Mouse (Mus musculus): Measurements from ENCODE around the gene Arhgef7. TPM values are rescaled to one million over a fixed set of nuclear protein-coding genes. Genes with fewer than 3 reads are reported as not detected.

Gene Arhgef7
- polyA plus RNA-seq, 1 experiment from 2014 or later: 56.9 TPM

GRCm38 (mm10) chr8:11797128-11797527 lies 69.6 kb downstream of the Arhgef7 start:
- Histone ChIP-seq H3K27me3 (ENCODE audit: poor library complexity, severe bottlenecking) (no peaks in the 10 kb centered on the region), H3K9me3 (no peaks in the 10 kb centered on the region), H3K36me3 (replicated peaks) (peaks cover 78% of the 10 kb centered on the region), H3K27ac (no peak overlapping the region), H3K4me1 (no peaks in the 10 kb centered on the region), H3K4me3 (no peak overlapping the region)
- no peak for DNase-seq (ENCODE audit: extremely low spot score, low spot score)
- 89% methylated on average over 8 of the region's 8 CpGs for WGBS

GRCm38 (mm10) chr8:11797729-11798479 lies 70.4 kb downstream of the Arhgef7 start:
- no peaks in the 10 kb centered on the region for H3K27me3 ChIP-seq (ENCODE audit: poor library complexity, severe bottlenecking)
- no peak overlapping the region for H3K27ac ChIP-seq
- DNase-seq (ENCODE audit: extremely low spot score, low spot score): no peak
- WGBS: 86% methylated on average over 14 of the region's 14 CpGs
- H3K9me3 ChIP-seq: no peaks in the 10 kb centered on the region
- H3K4me1 ChIP-seq: no peaks in the 10 kb centered on the region
- H3K4me3 ChIP-seq: no peak overlapping the region
- H3K36me3 ChIP-seq (replicated peaks): peaks cover 78% of the 10 kb centered on the region

GRCm38 (mm10) chr8:11798480-11798867 lies 71.0 kb downstream of the Arhgef7 start:
- H3K9me3 ChIP-seq: no peaks in the 10 kb centered on the region
- no peaks in the 10 kb centered on the region for H3K4me1 ChIP-seq
- no peaks in the 10 kb centered on the region for H3K27me3 ChIP-seq (ENCODE audit: poor library complexity, severe bottlenecking)
- no peak for DNase-seq (ENCODE audit: extremely low spot score, low spot score)
- H3K27ac ChIP-seq: no peak overlapping the region
- H3K36me3 ChIP-seq (replicated peaks): peaks cover 78% of the 10 kb centered on the region
- H3K4me3 ChIP-seq: no peak overlapping the region
- WGBS: 94% methylated on average over 4 of the region's 4 CpGs

- Histone ChIP-seq H3K27me3 (ENCODE audit: poor library complexity, severe bottlenecking) (no peaks in the 10 kb centered on the region), H3K36me3 (replicated peaks) (peaks cover 84% of the 10 kb centered on the region), H3K4me1 (no peaks in the 10 kb centered on the region), H3K9me3 (no peaks in the 10 kb centered on the region), H3K4me3 (no peak overlapping the region), H3K27ac (no peak overlapping the region)
- DNase-seq (ENCODE audit: extremely low spot score, low spot score): no peak
- 89% methylated on average over 3 of the region's 3 CpGs for WGBS
Measured at GRCm38 (mm10) chr8:11799098-11799497, 71.6 kb downstream of the Arhgef7 start.

DNA sequence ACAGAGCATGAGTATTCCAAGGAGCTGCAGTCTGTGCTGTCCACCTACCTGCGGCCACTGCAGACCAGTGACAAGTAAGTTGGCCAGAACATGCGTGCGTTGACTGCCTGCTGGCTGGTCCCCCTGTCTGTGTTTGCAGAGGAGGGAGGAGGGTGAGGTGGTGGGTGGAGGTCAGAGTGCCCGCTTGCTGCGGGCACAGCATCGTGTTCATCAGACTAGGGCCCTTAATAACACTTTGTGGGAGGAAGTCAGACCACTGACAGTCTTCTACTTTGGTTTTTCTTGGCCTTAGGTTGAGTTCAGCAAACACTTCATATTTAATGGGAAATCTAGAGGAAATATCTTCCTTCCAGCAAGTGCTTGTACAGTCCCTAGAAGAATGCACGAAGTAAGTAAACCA lies 73.0 kb downstream of the Arhgef7 start:
- DNase-seq (ENCODE audit: extremely low spot score, low spot score): no peak
- WGBS: 96% methylated on average over 7 of the region's 7 CpGs
- H3K4me3 ChIP-seq: no peak overlapping the region
- H3K27me3 ChIP-seq (ENCODE audit: poor library complexity, severe bottlenecking): no peaks in the 10 kb centered on the region
- H3K9me3 ChIP-seq: no peaks in the 10 kb centered on the region
- H3K4me1 ChIP-seq: no peaks in the 10 kb centered on the region
- H3K27ac ChIP-seq: no peak overlapping the region
- H3K36me3 ChIP-seq (replicated peaks): peaks cover 91% of the 10 kb centered on the region

DNA sequence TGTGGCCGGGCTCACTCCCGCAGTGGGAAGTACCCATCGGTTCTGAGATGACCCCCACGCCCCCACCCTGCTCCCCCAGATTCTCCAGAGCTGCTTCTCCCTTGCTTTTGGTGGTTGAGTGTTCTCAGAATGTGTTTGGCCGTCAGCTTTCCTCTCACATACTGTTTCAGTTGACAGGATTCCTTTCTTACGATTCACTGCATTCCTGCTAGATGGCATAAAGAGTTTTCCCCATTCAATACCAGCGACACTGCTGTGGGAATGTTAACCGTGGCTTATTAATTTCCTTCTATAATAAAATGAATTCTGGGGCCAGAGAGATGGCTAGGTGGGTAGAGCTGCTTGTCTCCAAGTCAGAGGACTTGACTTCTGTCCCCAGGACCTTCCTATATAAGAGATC lies 74.0 kb downstream of the Arhgef7 start:
- Histone ChIP-seq H3K9me3 (no peaks in the 10 kb centered on the region), H3K27ac (no peak overlapping the region), H3K4me3 (no peak overlapping the region), H3K4me1 (no peaks in the 10 kb centered on the region), H3K36me3 (replicated peaks) (peaks cover 92% of the 10 kb centered on the region), H3K27me3 (ENCODE audit: poor library complexity, severe bottlenecking) (no peaks in the 10 kb centered on the region)
- 84% methylated on average over 8 of the region's 8 CpGs for WGBS
- no peak for DNase-seq (ENCODE audit: extremely low spot score, low spot score)

DNA sequence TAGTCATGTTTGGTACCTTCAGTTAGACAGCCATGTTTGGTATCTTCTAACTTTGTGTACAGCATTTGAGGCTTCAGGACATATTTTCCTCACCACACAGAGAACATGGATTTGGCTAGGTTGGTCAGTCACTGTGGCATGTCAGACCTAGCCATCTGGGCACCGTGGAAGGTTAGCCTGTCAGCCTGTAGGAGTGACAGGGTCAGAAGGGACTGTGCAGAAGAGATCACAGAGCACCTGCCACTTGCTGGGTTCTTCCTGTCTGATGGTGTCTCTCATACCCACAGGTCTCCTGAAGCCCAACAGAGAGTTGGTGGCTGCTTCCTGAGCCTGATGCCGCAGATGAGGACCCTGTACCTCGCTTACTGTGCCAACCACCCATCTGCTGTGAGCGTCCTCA lies 77.4 kb downstream of the Arhgef7 start:
- Histone ChIP-seq H3K27ac (no peak overlapping the region), H3K4me1 (no peaks in the 10 kb centered on the region), H3K36me3 (replicated peaks) (peaks cover 97% of the 10 kb centered on the region), H3K4me3 (no peak overlapping the region), H3K9me3 (no peaks in the 10 kb centered on the region), H3K27me3 (ENCODE audit: poor library complexity, severe bottlenecking) (no peaks in the 10 kb centered on the region)
- no peak for DNase-seq (ENCODE audit: extremely low spot score, low spot score)
- 94% methylated on average over 4 of the region's 4 CpGs for WGBS

DNA sequence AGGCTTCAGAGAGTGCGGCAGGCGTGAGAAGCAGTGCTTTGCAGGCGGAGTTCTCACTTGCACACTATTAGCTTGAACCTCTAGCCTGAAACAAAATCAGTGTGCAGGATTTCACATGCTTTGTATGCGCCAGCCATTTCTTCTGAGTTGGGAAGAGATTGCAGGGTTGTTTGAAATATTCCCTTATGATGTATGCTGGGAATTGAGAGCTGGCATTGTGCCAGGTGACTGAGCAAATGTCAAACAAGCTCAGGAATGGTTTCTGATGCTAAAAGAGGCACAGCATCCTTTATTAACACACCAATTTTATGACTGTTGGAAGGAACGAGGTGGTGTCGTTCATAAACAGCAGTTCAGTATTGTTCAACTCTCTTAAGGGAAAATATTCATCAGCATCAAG lies 78.7 kb downstream of the Arhgef7 start:
- no peak overlapping the region for H3K27ac ChIP-seq
- no peaks in the 10 kb centered on the region for H3K4me1 ChIP-seq
- DNase-seq (ENCODE audit: extremely low spot score, low spot score): no peak
- H3K4me3 ChIP-seq: no peak overlapping the region
- H3K36me3 ChIP-seq (replicated peaks): peaks cover 100% of the 10 kb centered on the region
- no peaks in the 10 kb centered on the region for H3K9me3 ChIP-seq
- H3K27me3 ChIP-seq (ENCODE audit: poor library complexity, severe bottlenecking): no peaks in the 10 kb centered on the region
- 92% methylated on average over 6 of the region's 6 CpGs for WGBS

- no peaks in the 10 kb centered on the region for H3K27me3 ChIP-seq (ENCODE audit: poor library complexity, severe bottlenecking)
- DNase-seq (ENCODE audit: extremely low spot score, low spot score): no peak
- no peak overlapping the region for H3K27ac ChIP-seq
- WGBS: 87% methylated on average over 3 of the region's 3 CpGs
- peaks cover 99% of the 10 kb centered on the region for H3K36me3 ChIP-seq (replicated peaks)
- no peak overlapping the region for H3K4me3 ChIP-seq
- no peaks in the 10 kb centered on the region for H3K9me3 ChIP-seq
- H3K4me1 ChIP-seq: no peaks in the 10 kb centered on the region
Measured at GRCm38 (mm10) chr8:11807361-11807760, 79.8 kb downstream of the Arhgef7 start.

DNA sequence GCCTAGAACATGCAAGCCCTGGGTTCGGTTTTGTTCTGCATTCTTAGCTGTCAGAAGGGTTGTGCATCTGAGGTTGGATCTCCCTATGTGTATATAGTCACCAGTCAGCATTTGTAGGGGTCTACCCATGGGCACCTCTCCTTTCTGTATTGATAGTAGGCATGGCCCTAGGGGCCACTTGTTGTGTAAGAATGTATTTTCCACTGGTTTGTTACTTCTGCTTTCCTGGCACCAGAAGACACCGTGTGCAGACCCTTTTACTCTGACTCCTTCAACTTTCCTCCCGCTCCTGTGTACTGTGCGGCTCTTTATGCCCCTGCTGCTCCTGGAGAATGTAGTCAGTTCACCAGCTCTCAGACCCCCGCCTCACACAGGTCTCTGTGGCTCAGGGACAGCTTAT lies 80.5 kb downstream of the Arhgef7 start:
- Histone ChIP-seq H3K4me3 (no peak overlapping the region), H3K27me3 (ENCODE audit: poor library complexity, severe bottlenecking) (no peaks in the 10 kb centered on the region), H3K27ac (no peak overlapping the region), H3K4me1 (no peaks in the 10 kb centered on the region), H3K9me3 (no peaks in the 10 kb centered on the region), H3K36me3 (replicated peaks) (peaks cover 99% of the 10 kb centered on the region)
- no peak for DNase-seq (ENCODE audit: extremely low spot score, low spot score)
- 93% methylated on average over 5 of the region's 5 CpGs for WGBS

DNA sequence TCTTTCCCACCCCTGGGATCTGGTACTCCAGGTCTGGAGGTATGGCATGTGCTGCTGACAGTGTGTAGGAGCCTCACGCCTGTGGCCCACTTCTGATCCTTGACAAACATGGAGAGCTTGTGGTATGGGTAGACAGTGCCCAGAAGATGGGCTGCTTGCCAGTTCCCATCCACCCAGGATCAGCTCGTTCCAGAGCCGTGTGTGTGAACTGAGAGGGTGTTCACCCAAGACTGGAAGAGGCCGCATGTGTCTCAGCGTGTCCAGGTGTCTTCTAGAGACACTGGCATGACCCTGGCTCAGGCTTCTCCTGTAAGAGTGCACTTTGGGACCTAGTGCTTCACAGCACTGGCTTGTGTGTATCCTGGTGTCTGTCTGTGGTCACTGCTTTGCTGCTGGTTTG lies 82.9 kb downstream of the Arhgef7 start:
- WGBS: 94% methylated on average over 5 of the region's 5 CpGs
- H3K4me1 ChIP-seq: no peaks in the 10 kb centered on the region
- DNase-seq (ENCODE audit: extremely low spot score, low spot score): no peak
- no peak overlapping the region for H3K4me3 ChIP-seq
- no peak overlapping the region for H3K27ac ChIP-seq
- H3K27me3 ChIP-seq (ENCODE audit: poor library complexity, severe bottlenecking): no peaks in the 10 kb centered on the region
- H3K36me3 ChIP-seq (replicated peaks): peaks cover 99% of the 10 kb centered on the region
- no peaks in the 10 kb centered on the region for H3K9me3 ChIP-seq

- no peak overlapping the region for H3K4me3 ChIP-seq
- H3K36me3 ChIP-seq (replicated peaks): peaks cover 99% of the 10 kb centered on the region
- no peaks in the 10 kb centered on the region for H3K4me1 ChIP-seq
- H3K27me3 ChIP-seq (ENCODE audit: poor library complexity, severe bottlenecking): no peaks in the 10 kb centered on the region
- no peak for DNase-seq (ENCODE audit: extremely low spot score, low spot score)
- no peak overlapping the region for H3K27ac ChIP-seq
- H3K9me3 ChIP-seq: no peaks in the 10 kb centered on the region
- 90% methylated on average over 7 of the region's 7 CpGs for WGBS
Measured at GRCm38 (mm10) chr8:11813801-11814200, 86.3 kb downstream of the Arhgef7 start.

- no peaks in the 10 kb centered on the region for H3K4me1 ChIP-seq
- no peaks in the 10 kb centered on the region for H3K9me3 ChIP-seq
- no peaks in the 10 kb centered on the region for H3K27me3 ChIP-seq (ENCODE audit: poor library complexity, severe bottlenecking)
- WGBS: 82% methylated on average over 7 of the region's 7 CpGs
- no peak overlapping the region for H3K4me3 ChIP-seq
- peaks cover 99% of the 10 kb centered on the region for H3K36me3 ChIP-seq (replicated peaks)
- DNase-seq (ENCODE audit: extremely low spot score, low spot score): no peak
- no peak overlapping the region for H3K27ac ChIP-seq
Measured at GRCm38 (mm10) chr8:11815206-11815605, 87.7 kb downstream of the Arhgef7 start.

- H3K27me3 ChIP-seq (ENCODE audit: poor library complexity, severe bottlenecking): no peaks in the 10 kb centered on the region
- no peak for DNase-seq (ENCODE audit: extremely low spot score, low spot score)
- H3K9me3 ChIP-seq: no peaks in the 10 kb centered on the region
- H3K27ac ChIP-seq: no peak overlapping the region
- 89% methylated on average over 5 of the region's 5 CpGs for WGBS
- no peak overlapping the region for H3K4me3 ChIP-seq
- peaks cover 100% of the 10 kb centered on the region for H3K36me3 ChIP-seq (replicated peaks)
- no peaks in the 10 kb centered on the region for H3K4me1 ChIP-seq
Measured at GRCm38 (mm10) chr8:11820136-11820535, 92.6 kb downstream of the Arhgef7 start.

All from forebrain, embryonic 10.5 days (tissue).